Mouse (Mus musculus): ENCODE measurements at regions not wholly inside any gene's neighbourhood (a gene's known extent, or its start where the extent isn't known, plus 50 kb on each side); places are given as distances from the start of the nearest gene placed in this dataset.

- no peak for DNase-seq (ENCODE audit: low spot score in 2 of 2)
Observed at GRCm38 (mm10) chr6:98620886-98621285, 278.3 kb upstream of the Gm765 start.

- no peak for DNase-seq (ENCODE audit: low spot score in 2 of 2)
Observed at GRCm38 (mm10) chr6:98613030-98613429, 270.5 kb upstream of the Gm765 start.

- no peak for DNase-seq (ENCODE audit: low spot score in 2 of 2)
Observed at GRCm38 (mm10) chr6:98609133-98609532, 266.6 kb upstream of the Gm765 start.

- DNase-seq (ENCODE audit: low spot score in 2 of 2) = no peak
Observed at GRCm38 (mm10) chr6:98606680-98607079, 264.1 kb upstream of the Gm765 start.

GRCm38 (mm10) chr6:98597612-98598011 lies 255.1 kb upstream of the Gm765 start:
- DNase-seq (ENCODE audit: low spot score in 2 of 2) = no peak

GRCm38 (mm10) chr6:98590989-98591388 lies 248.4 kb upstream of the Gm765 start:
- no peak for DNase-seq (ENCODE audit: low spot score in 2 of 2)

GRCm38 (mm10) chr6:98588979-98589378 lies 246.4 kb upstream of the Gm765 start:
- no peak for DNase-seq (ENCODE audit: low spot score in 2 of 2)

GRCm38 (mm10) chr6:98584541-98584940 lies 242.0 kb upstream of the Gm765 start:
- no peak for DNase-seq (ENCODE audit: low spot score in 2 of 2)

GRCm38 (mm10) chr6:98582826-98583225 lies 240.3 kb upstream of the Gm765 start:
- no peak for DNase-seq (ENCODE audit: low spot score in 2 of 2)

GRCm38 (mm10) chr6:98575227-98575626 lies 232.7 kb upstream of the Gm765 start:
- no peak for DNase-seq (ENCODE audit: low spot score in 2 of 2)

GRCm38 (mm10) chr6:98555702-98556101 lies 213.1 kb upstream of the Gm765 start:
- DNase-seq (ENCODE audit: low spot score in 2 of 2) = no peak

GRCm38 (mm10) chr6:98553922-98554321 lies 211.4 kb upstream of the Gm765 start:
- no peak for DNase-seq (ENCODE audit: low spot score in 2 of 2)

- no peak for DNase-seq (ENCODE audit: low spot score in 2 of 2)
Observed at GRCm38 (mm10) chr6:98551781-98552180, 209.2 kb upstream of the Gm765 start.

- no peak for DNase-seq (ENCODE audit: low spot score in 2 of 2)
Observed at GRCm38 (mm10) chr6:98526882-98527440, 184.4 kb upstream of the Gm765 start.

- peak; percentile 23 to 49 for DNase-seq (ENCODE audit: low spot score in 2 of 2)
Observed at GRCm38 (mm10) chr6:98525286-98525685, 182.7 kb upstream of the Gm765 start.

GRCm38 (mm10) chr6:98524659-98525058 lies 182.1 kb upstream of the Gm765 start:
- no peak for DNase-seq (ENCODE audit: low spot score in 2 of 2)

- DNase-seq (ENCODE audit: low spot score in 2 of 2) = no peak
Observed at GRCm38 (mm10) chr6:98521526-98521925, 179.0 kb upstream of the Gm765 start.

- no peak for DNase-seq (ENCODE audit: low spot score in 2 of 2)
Observed at GRCm38 (mm10) chr6:98514826-98515225, 172.3 kb upstream of the Gm765 start.

GRCm38 (mm10) chr6:98514376-98514775 lies 171.8 kb upstream of the Gm765 start:
- no peak for DNase-seq (ENCODE audit: low spot score in 2 of 2)

GRCm38 (mm10) chr6:98513217-98513616 lies 170.7 kb upstream of the Gm765 start:
- DNase-seq (ENCODE audit: low spot score in 2 of 2) = no peak

GRCm38 (mm10) chr6:98502726-98503125 lies 160.2 kb upstream of the Gm765 start:
- no peak for DNase-seq (ENCODE audit: low spot score in 2 of 2)

GRCm38 (mm10) chr6:98499721-98500120 lies 157.2 kb upstream of the Gm765 start:
- DNase-seq (ENCODE audit: low spot score in 2 of 2) = no peak

- no peak for DNase-seq (ENCODE audit: low spot score in 2 of 2)
Observed at GRCm38 (mm10) chr6:98486626-98487025, 144.1 kb upstream of the Gm765 start.

Measured in gastrocnemius, postnatal 4 days (tissue).